Mouse (Mus musculus) lung, postnatal 0 days (tissue): ENCODE data around the gene Intu.

Source experiments
- CTCF ChIP-seq: IDR thresholded peaks from 2 replicates; pipeline ENCODE4 v1.5.1; 2016; ENCODE audit warnings: antibody characterized with exemption, mild to moderate bottlenecking
- EP300 ChIP-seq: IDR thresholded peaks from 2 replicates; pipeline ENCODE4 v1.6.1; 2016; ENCODE audit warnings: antibody characterized with exemption, mild to moderate bottlenecking, control low read depth

GRCm38 (mm10) chr3:40512936-40513829 lies 17.9 kb upstream of the Intu start:
- TF ChIP-seq CTCF (no peak), EP300 (no peak)
